Mouse (Mus musculus) embryonic facial prominence, embryonic 11.5 days (tissue): Measurements from ENCODE around the gene Hipk4. TPM values are rescaled to one million over a fixed set of nuclear protein-coding genes. Genes with fewer than 3 reads are reported as not detected.

Experiments
- ATAC-seq: fragments of 200-750 bp; cut with Nextera tagmentation; replicated peaks from 2 replicates; pipeline ENCODE4 v1.8.0; 2017; ENCODE audit warnings: low read depth; ENCODE audit not compliant: insufficient number of reproducible peaks, low FRiP score, low TSS enrichment
- DNase-seq: peaks from one replicate; pipeline ENCODE4 v3.0.0-alpha.2; 2015; ENCODE audit warnings: low spot score
- H3K27ac ChIP-seq: fragments of 300-500 bp; sonication (generic); replicated peaks from 2 replicates; pipeline ENCODE4 v1.5.1; 2014; ENCODE audit warnings: mild to moderate bottlenecking, low read depth, low read length, control low read depth
- H3K27me3 ChIP-seq: fragments of 300-500 bp; sonication (generic); 2 replicates; pipeline ENCODE4 v1.6.1; 2014; ENCODE audit warnings: mild to moderate bottlenecking, low read length, moderate library complexity, mixed read lengths; ENCODE audit not compliant: control insufficient read depth, insufficient read depth
- H3K36me3 ChIP-seq: fragments of 300-500 bp; sonication (generic); replicated peaks from 2 replicates; pipeline ENCODE4 v1.6.1; 2014; ENCODE audit warnings: low read depth, mild to moderate bottlenecking, low read length, moderate library complexity, mixed read lengths; ENCODE audit not compliant: control insufficient read depth, insufficient read depth
- H3K4me1 ChIP-seq: fragments of 300-500 bp; sonication (generic); 2 replicates; pipeline ENCODE4 v1.6.1; 2014; ENCODE audit warnings: low read length, mixed read lengths; ENCODE audit not compliant: control insufficient read depth, insufficient read depth
- H3K4me2 ChIP-seq: fragments of 300-500 bp; sonication (generic); 2 replicates; pipeline ENCODE4 v1.6.1; 2014; ENCODE audit warnings: low read depth, mild to moderate bottlenecking, control low read depth, low read length, moderate library complexity
- H3K4me3 ChIP-seq: fragments of 300-500 bp; sonication (generic); 2 replicates; pipeline ENCODE4 v1.5.1; 2014; ENCODE audit warnings: low read depth, low read length, control low read depth
- H3K9ac ChIP-seq: fragments of 300-500 bp; sonication (generic); replicated peaks from 2 replicates; pipeline ENCODE4 v1.6.1; 2014; ENCODE audit warnings: mild to moderate bottlenecking, control low read depth, low read length
- H3K9me3 ChIP-seq: fragments of 300-500 bp; sonication (generic); replicated peaks from 2 replicates; pipeline ENCODE4 v1.6.1; 2016; ENCODE audit warnings: mild to moderate bottlenecking, low read length, inconsistent platforms, mixed read lengths; ENCODE audit not compliant: control insufficient read depth
- WGBS: fragments of 180-500 bp; shearing (Covaris S2); extraction: QIAGEN DNeasy Blood & Tissue Kit; methylation state at CpG from one replicate; pipeline ENCODE4 v1.1.7; 2014; 5-methylcytosine and 5-hydroxymethylcytosine counted together
- polyA plus RNA-seq: library from polyadenylated mRNA; unstranded; fragments of >200 nt; fragmentation: Nextera tagmentation; extraction: Ambion mirVana; gene quantifications from 2 replicates; pipeline ENCODE4 v1.2.1, GENCODE M21; 2014

The Hipk4 gene
- polyA plus RNA-seq, result 0.22 and 0.36 TPM in 2 replicates

DNA sequence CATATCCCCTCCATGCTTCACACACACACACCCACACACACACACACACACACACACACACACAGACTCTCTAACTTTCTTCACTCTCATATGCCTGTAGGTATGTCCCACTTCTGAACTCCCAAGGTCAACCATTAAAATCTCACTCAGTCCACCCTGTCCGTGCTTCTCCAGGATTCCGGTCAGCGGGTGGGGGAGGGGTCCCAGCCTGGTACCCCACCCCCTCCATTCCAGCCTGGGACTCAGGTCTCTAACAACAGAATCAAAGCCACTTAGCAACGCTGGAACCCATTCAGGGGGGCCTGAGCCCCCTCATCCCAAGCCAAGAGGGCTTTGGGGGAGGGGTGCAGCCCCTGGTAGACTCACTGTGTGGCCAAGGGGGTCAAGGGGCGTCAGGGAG is at the start of gene Hipk4:
Gene Hipk4, plus strand, starts transcription at position 301 of the 400 bp plus-strand sequence.
- Histone ChIP-seq H3K9me3 (no peaks in the 10 kb centered on the region), H3K4me1 (no peaks in the 10 kb centered on the region), H3K9ac (no peak within 1 kb of the TSS), H3K27ac (no peak within 1 kb of the TSS), H3K4me3 (no peak within 1 kb of the TSS), H3K4me2 (no peak within 1 kb of the TSS), H3K27me3 (no peaks in the 10 kb centered on the region), H3K36me3 (no peaks in the 10 kb centered on the region)
- ATAC-seq (no peak), DNase-seq (no peak)
- WGBS, result 71% methylated on average over 5 of the region's 5 CpGs

DNA sequence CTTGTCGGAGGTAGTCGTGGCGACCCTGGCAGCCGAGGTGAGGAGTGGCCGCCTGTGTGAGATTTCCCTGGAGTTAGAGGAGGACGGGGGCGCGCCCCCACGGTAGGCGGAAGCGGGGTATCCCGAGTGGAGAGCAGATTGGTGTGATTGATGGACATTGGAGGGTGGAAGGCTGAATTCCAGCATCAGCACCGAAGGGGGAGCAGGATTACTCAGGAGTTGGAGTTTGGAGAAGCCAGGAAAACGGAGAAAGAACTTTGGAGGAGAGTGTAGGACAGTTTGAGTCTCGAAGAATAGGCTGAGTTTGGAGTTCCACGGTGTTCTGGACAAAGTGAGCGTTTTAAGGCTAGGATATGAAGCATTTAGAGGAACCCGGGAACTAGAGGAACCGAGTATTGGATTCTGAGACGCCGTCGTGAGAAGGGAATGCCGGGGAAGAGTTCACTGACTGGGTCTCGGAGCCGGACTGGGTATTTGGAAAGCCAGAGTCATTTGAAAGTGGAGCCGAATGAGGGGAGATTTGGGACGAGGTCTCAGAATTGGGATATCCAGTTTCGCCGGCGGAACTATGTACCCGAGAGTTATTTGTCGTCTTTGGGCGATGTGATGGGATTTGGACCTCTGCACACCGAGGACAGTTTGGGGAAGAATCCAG is 49.1 kb upstream of the Hipk4 start:
- 0% methylated on average over 34 of the region's 34 CpGs for WGBS
- H3K36me3 ChIP-seq, result no peaks in the 10 kb centered on the region; the same call in 1 of the 2 replicates
- ATAC-seq (no peak; the same call in 1 of the 2 replicates), DNase-seq (no peak)
- H3K9me3 ChIP-seq, result no peaks in the 10 kb centered on the region
- H3K27ac ChIP-seq, result peak overlapping the region; percentile 68
- H3K4me3 ChIP-seq, result peak overlapping the region; percentile 64
- H3K27me3 ChIP-seq, result no peaks in the 10 kb centered on the region
- peak overlapping the region; percentile 64 for H3K9ac ChIP-seq
- H3K4me2 ChIP-seq, result peak overlapping the region; percentile 57
- no peaks in the 10 kb centered on the region for H3K4me1 ChIP-seq

DNA sequence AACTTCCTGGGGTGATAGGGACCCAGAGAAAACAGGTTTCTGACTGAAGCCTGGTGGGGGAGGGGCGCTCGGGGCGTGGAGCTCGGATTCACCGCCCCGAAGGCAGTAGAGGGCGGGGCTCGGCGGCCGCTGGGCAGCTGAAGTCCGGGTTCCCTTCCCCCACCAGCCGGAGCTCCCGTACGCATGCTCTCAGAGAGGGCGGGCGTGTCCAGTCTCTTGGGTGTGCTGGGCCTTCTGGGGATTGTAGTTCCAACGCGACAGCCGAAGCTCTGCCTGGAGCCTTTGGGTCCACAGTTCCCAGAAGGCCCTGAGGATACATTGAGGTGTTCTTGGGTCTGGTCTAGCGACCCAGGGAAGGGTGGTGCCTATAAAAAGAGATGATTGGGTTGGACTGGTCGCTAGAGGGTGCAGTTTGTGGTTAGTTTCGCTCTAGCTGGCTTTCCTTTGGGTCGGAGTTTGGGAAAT is 48.5 kb upstream of the Hipk4 start:
- ATAC-seq, result peak; percentile 89
- H3K27ac ChIP-seq, result peak overlapping the region; percentile 68
- peak; percentile 99 for DNase-seq
- no peaks in the 10 kb centered on the region for H3K9me3 ChIP-seq
- H3K27me3 ChIP-seq, result no peaks in the 10 kb centered on the region
- WGBS, result 0% methylated on average over 23 of the region's 23 CpGs
- H3K4me1 ChIP-seq, result no peaks in the 10 kb centered on the region
- H3K4me3 ChIP-seq, result peak overlapping the region; percentile 64
- peak overlapping the region; percentile 64 for H3K9ac ChIP-seq
- H3K36me3 ChIP-seq, result no peaks in the 10 kb centered on the region; the same call in 1 of the 2 replicates
- peak overlapping the region; percentile 57 for H3K4me2 ChIP-seq

DNA sequence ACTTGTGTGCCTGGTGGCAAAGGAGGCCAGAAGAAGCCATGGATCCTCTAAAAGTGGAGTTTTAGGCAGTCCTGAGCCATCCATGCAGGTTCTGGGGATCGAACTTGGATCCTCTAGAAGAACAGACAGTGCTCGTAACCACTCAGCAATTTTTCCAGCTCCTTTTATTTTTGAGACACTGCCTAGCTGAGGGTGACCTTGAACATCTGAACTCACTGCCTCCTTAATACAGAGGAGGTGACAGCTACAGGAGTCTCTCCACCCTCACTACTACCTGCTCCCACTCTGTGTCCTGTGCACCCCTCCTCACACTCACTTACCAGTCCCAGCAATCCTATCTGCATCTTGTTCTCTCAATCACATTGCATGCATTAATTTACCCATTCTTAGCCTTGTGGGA is 47.5 kb upstream of the Hipk4 start:
- no peaks in the 10 kb centered on the region for H3K9me3 ChIP-seq
- H3K9ac ChIP-seq, result no peak overlapping the region
- no peak overlapping the region for H3K4me3 ChIP-seq
- ATAC-seq (no peak), DNase-seq (no peak)
- no peaks in the 10 kb centered on the region for H3K4me1 ChIP-seq
- no peak overlapping the region for H3K4me2 ChIP-seq
- 95% methylated on average over 2 of the region's 2 CpGs for WGBS
- H3K27ac ChIP-seq, result no peak overlapping the region
- H3K36me3 ChIP-seq, result no peaks in the 10 kb centered on the region; the same call in 1 of the 2 replicates
- no peaks in the 10 kb centered on the region for H3K27me3 ChIP-seq

DNA sequence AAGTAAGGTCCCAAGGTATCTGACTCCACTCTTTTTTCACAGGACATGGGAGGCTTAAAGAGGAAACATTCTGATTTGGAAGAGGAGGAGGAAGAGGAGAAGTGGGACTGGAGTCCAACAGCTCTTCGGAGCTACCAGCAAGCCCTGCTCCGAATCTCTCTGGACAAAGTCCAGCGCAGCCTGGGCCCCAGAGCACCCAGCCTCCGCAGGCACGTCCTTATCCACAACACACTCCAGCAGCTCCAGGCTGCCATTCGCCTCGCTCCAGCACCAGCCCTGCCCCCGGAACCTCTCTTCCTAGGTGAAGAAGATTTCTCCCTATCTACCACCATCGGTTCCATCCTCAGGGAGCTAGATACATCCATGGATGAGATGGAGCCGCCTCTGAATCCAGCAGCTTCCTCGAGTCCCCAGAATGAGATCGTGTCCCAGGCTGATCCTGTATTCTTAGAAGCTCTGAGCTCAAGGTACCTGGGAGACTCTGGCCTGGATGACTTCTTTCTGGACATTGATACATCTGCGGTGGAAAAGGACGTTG is 46.9 kb upstream of the Hipk4 start:
- WGBS, result 91% methylated on average over 14 of the region's 14 CpGs
- Histone ChIP-seq H3K27me3 (no peaks in the 10 kb centered on the region), H3K36me3 (no peaks in the 10 kb centered on the region; the same call in 1 of the 2 replicates), H3K9ac (no peak overlapping the region), H3K4me1 (no peaks in the 10 kb centered on the region), H3K9me3 (no peaks in the 10 kb centered on the region), H3K4me2 (no peak overlapping the region), H3K4me3 (no peak overlapping the region), H3K27ac (no peak overlapping the region)
- ATAC-seq, result no peak
- no peak for DNase-seq

DNA sequence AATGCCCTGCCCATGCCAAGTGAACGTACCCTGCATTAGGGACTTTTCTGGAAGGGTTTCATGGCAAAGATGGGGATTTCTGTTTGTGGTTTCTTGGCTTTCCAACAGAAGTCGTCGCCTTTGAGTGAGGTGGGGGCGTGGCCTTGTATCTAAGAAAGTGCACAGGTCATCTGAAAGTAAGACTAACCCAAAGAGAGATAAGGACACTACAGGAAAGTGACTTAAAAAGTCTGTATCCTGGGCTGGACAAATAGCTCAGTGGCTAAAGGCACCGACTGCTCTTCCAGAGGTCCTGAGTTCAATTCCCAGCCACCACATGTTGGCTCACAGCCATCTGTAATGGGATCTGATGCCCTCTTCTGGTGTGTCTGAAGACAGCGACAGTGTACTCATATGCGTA is 44.5 kb upstream of the Hipk4 start:
- no peak overlapping the region for H3K4me3 ChIP-seq
- H3K36me3 ChIP-seq, result no peaks in the 10 kb centered on the region; the same call in 1 of the 2 replicates
- no peak overlapping the region for H3K4me2 ChIP-seq
- H3K9me3 ChIP-seq, result no peaks in the 10 kb centered on the region
- no peaks in the 10 kb centered on the region for H3K4me1 ChIP-seq
- DNase-seq (no peak), ATAC-seq (no peak)
- 81% methylated on average over 7 of the region's 7 CpGs for WGBS
- H3K27me3 ChIP-seq, result no peaks in the 10 kb centered on the region
- H3K9ac ChIP-seq, result no peak overlapping the region
- no peak overlapping the region for H3K27ac ChIP-seq

DNA sequence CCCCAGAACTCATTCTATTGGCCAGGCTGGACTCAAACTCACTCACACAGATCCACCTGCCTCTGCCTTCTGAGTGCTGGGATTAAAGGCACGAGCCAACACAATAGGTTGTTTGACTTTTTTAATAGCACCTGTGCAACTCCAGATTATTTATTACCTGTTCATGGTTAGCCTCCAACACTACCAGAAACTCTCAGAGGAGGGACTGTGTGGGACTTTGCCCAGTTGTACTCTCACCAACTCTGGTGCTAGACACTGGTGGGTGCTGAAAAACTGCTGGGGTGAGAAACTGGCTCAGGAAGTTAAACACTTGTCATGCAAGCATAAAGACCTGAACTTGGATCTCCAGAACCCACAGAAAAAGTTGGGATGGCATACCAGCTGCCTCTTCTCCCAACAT is 43.3 kb upstream of the Hipk4 start:
- Histone ChIP-seq H3K4me2 (no peak overlapping the region), H3K4me3 (no peak overlapping the region), H3K27me3 (no peaks in the 10 kb centered on the region), H3K9ac (no peak overlapping the region), H3K9me3 (no peaks in the 10 kb centered on the region), H3K27ac (no peak overlapping the region), H3K4me1 (no peaks in the 10 kb centered on the region), H3K36me3 (no peaks in the 10 kb centered on the region; the same call in 1 of the 2 replicates)
- 80% methylated on average over 1 of the region's 1 CpGs for WGBS
- DNase-seq, result no peak
- ATAC-seq, result no peak

DNA sequence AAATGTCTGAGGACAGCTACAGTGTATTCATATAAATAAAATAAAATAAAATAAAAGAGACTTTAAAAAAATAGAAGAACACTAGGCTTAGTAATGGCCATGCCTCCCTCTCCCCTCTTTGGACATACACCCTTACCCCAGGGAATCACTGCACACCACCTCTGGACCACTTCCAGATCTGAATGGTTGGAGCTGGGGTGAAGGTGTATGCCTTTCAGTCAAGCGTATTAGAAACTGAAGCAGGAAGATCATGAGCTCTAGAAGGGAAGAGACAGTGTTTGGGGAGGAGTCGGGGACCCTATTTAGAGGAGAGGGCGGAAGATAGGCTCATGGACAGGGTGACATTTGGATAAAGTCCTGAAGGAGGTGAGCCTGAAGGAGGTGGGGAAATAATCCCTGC is 42.6 kb upstream of the Hipk4 start:
- no peak for DNase-seq
- ATAC-seq, result no peak
- no peak overlapping the region for H3K27ac ChIP-seq
- no peaks in the 10 kb centered on the region; the same call in 1 of the 2 replicates for H3K36me3 ChIP-seq
- H3K9ac ChIP-seq, result no peak overlapping the region
- no peaks in the 10 kb centered on the region for H3K27me3 ChIP-seq
- H3K4me2 ChIP-seq, result no peak overlapping the region
- H3K9me3 ChIP-seq, result no peaks in the 10 kb centered on the region
- H3K4me1 ChIP-seq, result no peaks in the 10 kb centered on the region
- 69% methylated on average over 3 of the region's 3 CpGs for WGBS
- H3K4me3 ChIP-seq, result no peak overlapping the region
